In genomic region chr11:22765425-22765824, GRCm38 (mm10) we compare ENCODE assay signal across 27 mouse cellular contexts.
DNase-seq lines count a peak whose midpoint lies in the region; ATAC-seq and TF ChIP-seq lines count a peak whose summit lies in the region.
"Had no signal": no experiment of that assay in that cellular context is flagged by ENCODE, and none has a peak within 500 bp of the region (broad histone marks: within the 10 kb centered on the region; RNA-seq: fewer than 3 reads in every experiment).

No protein-coding gene starts in this region.

- WGBS in midbrain, postnatal 0 days = 66% methylated on average over 4 of the region's 4 CpGs

- H3K27ac ChIP-seq in midbrain, postnatal 0 days (ENCODE audit: low read depth, low read length) = no peak overlapping the region
- H3K27ac ChIP-seq: embryonic facial prominence, embryonic 12.5 days; embryonic facial prominence, embryonic 15.5 days; gastrocnemius, adult 2 months; heart, embryonic 15.5 days; hindbrain, embryonic 15.5 days had no signal

- peak; percentile 57 for DNase-seq in retina, postnatal 1 day
- DNase-seq in retina, embryonic 14.5 days (ENCODE audit: low spot score) = no peak
- peak; percentile 20 for DNase-seq in testis, postnatal 10 days (ENCODE audit: low spot score)
- DNase-seq in testis, postnatal 14 days (ENCODE audit: low spot score) = no peak
- DNase-seq in B cell, adult 2 months = peak; percentile 47 to 50
- DNase-seq in spleen, postnatal 36 days (ENCODE audit: low spot score in 2 of 2) = peak; percentile 70 to 72
- DNase-seq in midbrain, postnatal 0 days (ENCODE audit: low spot score) = no peak
- no peak for DNase-seq in cerebellum, postnatal 14 days
- DNase-seq: adrenal gland, postnatal 10 days; adrenal gland, postnatal 36 days; cerebellum, adult 18-20 months; cerebellum, adult 9-10 months; cerebellum, postnatal 25 days; forebrain, postnatal 0 days; gastrocnemius, adult 2 months; gastrocnemius, postnatal 14 days; heart, adult 18-20 months; heart, postnatal 10 days; heart, postnatal 4 days had no signal

- no peaks in the 10 kb centered on the region for H3K4me1 ChIP-seq in midbrain, postnatal 0 days (ENCODE audit: insufficient read depth, low read length)
- H3K4me1 ChIP-seq: embryonic facial prominence, embryonic 12.5 days; embryonic facial prominence, embryonic 15.5 days; heart, embryonic 12.5 days; heart, embryonic 15.5 days; hindbrain, embryonic 15.5 days had no signal

- no peak overlapping the region for H3K9ac ChIP-seq in midbrain, postnatal 0 days (replicated peaks; ENCODE audit: low read length, poor library complexity, severe bottlenecking)
- H3K9ac ChIP-seq: embryonic facial prominence, embryonic 12.5 days; embryonic facial prominence, embryonic 15.5 days; forebrain, postnatal 0 days; heart, embryonic 12.5 days; heart, embryonic 15.5 days; hindbrain, embryonic 15.5 days had no signal

- no peak overlapping the region for H3K4me2 ChIP-seq in midbrain, postnatal 0 days (ENCODE audit: low read depth, low read length, poor library complexity, severe bottlenecking)
- H3K4me2 ChIP-seq: embryonic facial prominence, embryonic 12.5 days; embryonic facial prominence, embryonic 15.5 days; heart, embryonic 12.5 days; heart, embryonic 15.5 days; hindbrain, embryonic 15.5 days had no signal

- H3K36me3 ChIP-seq in midbrain, postnatal 0 days (ENCODE audit: insufficient read depth, low read length) = no peaks in the 10 kb centered on the region
- H3K36me3 ChIP-seq: embryonic facial prominence, embryonic 12.5 days; embryonic facial prominence, embryonic 15.5 days; G1E; heart, embryonic 12.5 days; heart, embryonic 15.5 days; hindbrain, embryonic 15.5 days had no signal

- H3K9me3 ChIP-seq in midbrain, postnatal 0 days (ENCODE audit: low read length) = no peaks in the 10 kb centered on the region
- H3K9me3 ChIP-seq: embryonic facial prominence, embryonic 12.5 days; embryonic facial prominence, embryonic 15.5 days; G1E; heart, embryonic 12.5 days; heart, embryonic 15.5 days; hindbrain, embryonic 15.5 days had no signal

- no peak for TF ChIP-seq CTCF in midbrain, postnatal 0 days (IDR thresholded peaks at IDR 0.05)

- no peak overlapping the region for H3K4me3 ChIP-seq in midbrain, postnatal 0 days (ENCODE audit: low read depth, low read length)
- H3K4me3 ChIP-seq: embryonic facial prominence, embryonic 12.5 days; embryonic facial prominence, embryonic 15.5 days; gastrocnemius, adult 2 months; heart, embryonic 12.5 days; heart, embryonic 15.5 days; hindbrain, embryonic 15.5 days had no signal

- no peak for ATAC-seq in midbrain, postnatal 0 days (ENCODE audit: low FRiP score)
- ATAC-seq: forebrain, embryonic 14.5 days; forebrain, postnatal 0 days had no signal

- H3K27me3 ChIP-seq in midbrain, postnatal 0 days (ENCODE audit: insufficient read depth, low read length) = no peaks in the 10 kb centered on the region
- H3K27me3 ChIP-seq: embryonic facial prominence, embryonic 12.5 days; embryonic facial prominence, embryonic 15.5 days; heart, embryonic 12.5 days; heart, embryonic 15.5 days; hindbrain, embryonic 15.5 days; Patski had no signal

Comparison
In these comparisons a context has a peak if more than half of its experiments do, and no peak if none do; other contexts are left out.
1. DNase-seq: peak in retina, postnatal 1 day (single experiment), testis, postnatal 10 days (single experiment), B cell, adult 2 months (2 of 2) and spleen, postnatal 36 days (2 of 2); none in retina, embryonic 14.5 days (single experiment), testis, postnatal 14 days (single experiment), midbrain, postnatal 0 days (single experiment) and cerebellum, postnatal 14 days (0 of 2).